Mouse (Mus musculus) forebrain, embryonic 15.5 days (tissue): ENCODE measurements around the gene Arl6ip6. TPM values are rescaled to one million over a fixed set of nuclear protein-coding genes. Genes with fewer than 3 reads are reported as not detected.

ENCODE experiments used
- ATAC-seq: fragments of 200-750 bp; cut with Nextera tagmentation; replicated peaks from 2 replicates; pipeline ENCODE4 v1.8.0; 2017; ENCODE audit warnings: mild to moderate bottlenecking, moderate TSS enrichment, moderate library complexity
- H3K27ac ChIP-seq: fragments of 300-500 bp; sonication (generic); replicated peaks from 2 replicates; pipeline ENCODE4 v1.5.1; 2015; ENCODE audit warnings: mild to moderate bottlenecking, inconsistent platforms
- H3K27me3 ChIP-seq: fragments of 300-500 bp; sonication (generic); 2 replicates; pipeline ENCODE4 v1.6.1; 2015; ENCODE audit warnings: inconsistent platforms
- H3K36me3 ChIP-seq: fragments of 300-500 bp; sonication (generic); 2 replicates; pipeline ENCODE4 v1.6.1; 2015; ENCODE audit warnings: mild to moderate bottlenecking, inconsistent platforms
- H3K4me1 ChIP-seq: fragments of 300-500 bp; sonication (generic); 2 replicates; pipeline ENCODE4 v1.6.1; 2015; ENCODE audit warnings: inconsistent platforms
- H3K4me2 ChIP-seq: fragments of 300-500 bp; sonication (generic); replicated peaks from 2 replicates; pipeline ENCODE4 v1.6.1; 2015; ENCODE audit warnings: mild to moderate bottlenecking, inconsistent platforms
- H3K4me3 ChIP-seq: fragments of 300-500 bp; sonication (generic); 2 replicates; pipeline ENCODE4 v1.5.1; 2015; ENCODE audit warnings: mild to moderate bottlenecking, inconsistent platforms
- H3K9ac ChIP-seq: fragments of 300-500 bp; sonication (generic); replicated peaks from 2 replicates; pipeline ENCODE4 v1.6.1; 2015; ENCODE audit warnings: mild to moderate bottlenecking, inconsistent platforms
- H3K9me3 ChIP-seq: fragments of 300-500 bp; sonication (generic); 2 replicates; pipeline ENCODE4 v1.6.1; 2016; ENCODE audit warnings: inconsistent platforms
- WGBS: fragments of 180-500 bp; shearing (Covaris S2); methylation state at CpG from one replicate; pipeline ENCODE4 v1.1.7; 2015; ENCODE audit warnings: mixed read lengths; 5-methylcytosine and 5-hydroxymethylcytosine counted together
- polyA plus RNA-seq: library from polyadenylated mRNA; unstranded; fragments of >200 nt; fragmentation: Nextera tagmentation; extraction: Ambion mirVana; gene quantifications from 2 replicates; pipeline ENCODE4 v1.2.1, GENCODE M21; 2015

Arl6ip6 gene
- 52.0 and 53.9 TPM in 2 replicates for polyA plus RNA-seq

GRCm38 (mm10) chr2:53191523-53192220 is at the start of gene Arl6ip6:
Arl6ip6 (plus strand) TSS chr2:53191726.
- Histone ChIP-seq H3K36me3 (peaks cover 19% of the 10 kb centered on the region), H3K27me3 (no peaks in the 10 kb centered on the region), H3K4me1 (peaks cover 29% of the 10 kb centered on the region), H3K4me2 (peak within 1 kb of the TSS; percentile 58), H3K4me3 (peak within 1 kb of the TSS; percentile 75), H3K9ac (peak within 1 kb of the TSS; percentile 84), H3K9me3 (no peaks in the 10 kb centered on the region), H3K27ac (peak within 1 kb of the TSS; percentile 98)
- peak; percentile 91 for ATAC-seq
- under 1% methylated on average over 71 of the region's 82 CpGs for WGBS

- peaks cover 49% of the 10 kb centered on the region for H3K36me3 ChIP-seq
- no peak overlapping the region for H3K27ac ChIP-seq
- no peaks in the 10 kb centered on the region for H3K4me1 ChIP-seq
- H3K4me2 ChIP-seq: no peak overlapping the region
- no peak overlapping the region for H3K9ac ChIP-seq
- H3K4me3 ChIP-seq: no peak overlapping the region
- H3K27me3 ChIP-seq: no peaks in the 10 kb centered on the region
- no peak for ATAC-seq
- no peaks in the 10 kb centered on the region for H3K9me3 ChIP-seq
Observed at GRCm38 (mm10) chr2:53146852-53147251, 44.7 kb upstream of the Arl6ip6 start.

- no peaks in the 10 kb centered on the region for H3K9me3 ChIP-seq
- no peak overlapping the region for H3K4me3 ChIP-seq
- no peak overlapping the region for H3K27ac ChIP-seq
- no peak for ATAC-seq
- peaks cover 31% of the 10 kb centered on the region for H3K36me3 ChIP-seq
- no peaks in the 10 kb centered on the region for H3K4me1 ChIP-seq
- H3K27me3 ChIP-seq: no peaks in the 10 kb centered on the region
- no peak overlapping the region for H3K9ac ChIP-seq
- H3K4me2 ChIP-seq: no peak overlapping the region
Observed at GRCm38 (mm10) chr2:53173966-53174365, 17.6 kb upstream of the Arl6ip6 start.

GRCm38 (mm10) chr2:53178966-53179365 is 12.6 kb upstream of the Arl6ip6 start:
- H3K4me3 ChIP-seq: no peak overlapping the region
- H3K4me1 ChIP-seq: no peaks in the 10 kb centered on the region
- peaks cover 22% of the 10 kb centered on the region for H3K36me3 ChIP-seq
- ATAC-seq: no peak
- no peaks in the 10 kb centered on the region for H3K9me3 ChIP-seq
- H3K27me3 ChIP-seq: no peaks in the 10 kb centered on the region
- H3K4me2 ChIP-seq: no peak overlapping the region
- no peak overlapping the region for H3K9ac ChIP-seq
- 84% methylated on average over 3 of the region's 3 CpGs for WGBS
- no peak overlapping the region for H3K27ac ChIP-seq

GRCm38 (mm10) chr2:53179876-53180275 is 11.7 kb upstream of the Arl6ip6 start:
- no peak overlapping the region for H3K9ac ChIP-seq
- peaks cover 13% of the 10 kb centered on the region for H3K36me3 ChIP-seq
- H3K4me3 ChIP-seq: no peak overlapping the region
- ATAC-seq: no peak
- no peaks in the 10 kb centered on the region for H3K27me3 ChIP-seq
- no peaks in the 10 kb centered on the region for H3K9me3 ChIP-seq
- no peak overlapping the region for H3K27ac ChIP-seq
- H3K4me1 ChIP-seq: no peaks in the 10 kb centered on the region
- no peak overlapping the region for H3K4me2 ChIP-seq

- 70% methylated on average over 3 of the region's 3 CpGs for WGBS
- H3K36me3 ChIP-seq: peaks cover 5% of the 10 kb centered on the region
- peaks cover 26% of the 10 kb centered on the region for H3K4me1 ChIP-seq
- ATAC-seq: no peak
- peak overlapping the region; percentile 75 for H3K4me3 ChIP-seq
- H3K27me3 ChIP-seq: no peaks in the 10 kb centered on the region
- no peak overlapping the region for H3K9ac ChIP-seq
- H3K4me2 ChIP-seq: peak overlapping the region; percentile 53
- no peaks in the 10 kb centered on the region for H3K9me3 ChIP-seq
- no peak overlapping the region for H3K27ac ChIP-seq
Observed at GRCm38 (mm10) chr2:53189811-53190210, 1.7 kb upstream of the Arl6ip6 start.

- peak; percentile 97 for ATAC-seq
- WGBS: 0% methylated on average over 48 of the region's 53 CpGs
- H3K9me3 ChIP-seq: no peaks in the 10 kb centered on the region
- H3K36me3 ChIP-seq: peaks cover 14% of the 10 kb centered on the region
- H3K27ac ChIP-seq: peak within 1 kb of the TSS; percentile 98
- peak within 1 kb of the TSS; percentile 58 for H3K4me2 ChIP-seq
- no peaks in the 10 kb centered on the region for H3K27me3 ChIP-seq
- H3K4me3 ChIP-seq: peak within 1 kb of the TSS; percentile 75
- H3K4me1 ChIP-seq: peaks cover 29% of the 10 kb centered on the region
- H3K9ac ChIP-seq: peak within 1 kb of the TSS; percentile 84
Observed at GRCm38 (mm10) chr2:53190684-53191511, 628 bp upstream of the Arl6ip6 start, which contains the start of gene Prpf40a. Prpf40a (minus strand) TSS chr2:53191284.

GRCm38 (mm10) chr2:53192386-53192785 is 860 bp downstream of the Arl6ip6 start:
- peak overlapping the region; percentile 75 for H3K4me3 ChIP-seq
- H3K36me3 ChIP-seq: peaks cover 19% of the 10 kb centered on the region
- ATAC-seq: peak; percentile 1; the same call in 1 of the 2 replicates
- no peaks in the 10 kb centered on the region for H3K27me3 ChIP-seq
- H3K4me1 ChIP-seq: peaks cover 29% of the 10 kb centered on the region
- H3K9ac ChIP-seq: peak overlapping the region; percentile 79
- H3K9me3 ChIP-seq: no peaks in the 10 kb centered on the region
- H3K4me2 ChIP-seq: peak overlapping the region; percentile 58
- 0% methylated on average over 20 of the region's 20 CpGs for WGBS
- peak overlapping the region; percentile 98 for H3K27ac ChIP-seq

GRCm38 (mm10) chr2:53196431-53196830 is 4.9 kb downstream of the Arl6ip6 start:
- peaks cover 14% of the 10 kb centered on the region for H3K4me1 ChIP-seq
- WGBS: 91% methylated on average over 10 of the region's 10 CpGs

GRCm38 (mm10) chr2:53199203-53199602 is 7.7 kb downstream of the Arl6ip6 start:
- Histone ChIP-seq H3K4me1 (0 out of 2 replicates have a peak, but pooled peaks cover 3% of the 10 kb centered on the region), H3K27me3 (no peaks in the 10 kb centered on the region), H3K4me3 (no peak overlapping the region), H3K36me3 (peaks cover 21% of the 10 kb centered on the region), H3K27ac (no peak overlapping the region), H3K4me2 (no peak overlapping the region), H3K9ac (no peak overlapping the region), H3K9me3 (no peaks in the 10 kb centered on the region)
- no peak for ATAC-seq
- 92% methylated on average over 1 of the region's 1 CpGs for WGBS

More at GRCm38 (mm10) chr2:53196431-53196830, 4.9 kb downstream of the Arl6ip6 start:
- no peaks in the 10 kb centered on the region for H3K9me3 ChIP-seq
- no peak for ATAC-seq
- H3K27me3 ChIP-seq: no peaks in the 10 kb centered on the region
- no peak overlapping the region for H3K27ac ChIP-seq
- peaks cover 21% of the 10 kb centered on the region for H3K36me3 ChIP-seq
- H3K4me2 ChIP-seq: no peak overlapping the region
- H3K9ac ChIP-seq: no peak overlapping the region
- no peak overlapping the region for H3K4me3 ChIP-seq

GRCm38 (mm10) chr2:53200164-53200885 is 8.8 kb downstream of the Arl6ip6 start:
- WGBS: 91% methylated on average over 4 of the region's 4 CpGs
- Histone ChIP-seq H3K9me3 (no peaks in the 10 kb centered on the region), H3K9ac (no peak overlapping the region), H3K27ac (no peak overlapping the region), H3K27me3 (no peaks in the 10 kb centered on the region), H3K4me3 (no peak overlapping the region), H3K4me2 (no peak overlapping the region), H3K36me3 (peaks cover 17% of the 10 kb centered on the region; the same call in 1 of the 2 replicates), H3K4me1 (no peaks in the 10 kb centered on the region)
- no peak for ATAC-seq
